ENCODE assay signal across 7 mouse cellular contexts in genomic region chr5:92117823-92118403, GRCm38 (mm10). TPM values are rescaled to one million over a fixed set of nuclear protein-coding genes. Genes with fewer than 3 reads are reported as not detected.
DNase-seq lines count a peak whose midpoint lies in the region; ATAC-seq and TF ChIP-seq lines count a peak whose summit lies in the region.

No protein-coding gene starts in this region.

- H3K27me3 ChIP-seq in hindbrain, postnatal 0 days (ENCODE audit: insufficient read depth, low read length): no peaks in the 10 kb centered on the region

- 58% methylated on average over 12 of the region's 12 CpGs for WGBS in hindbrain, postnatal 0 days

- peak; percentile 95 for TF ChIP-seq CTCF in gastrocnemius, adult 2 months (IDR thresholded peaks at IDR 0.05)
- TF ChIP-seq CTCF in hindbrain, postnatal 0 days (IDR thresholded peaks at IDR 0.05; ENCODE audit: low read depth): peak; percentile 80

- no peaks in the 10 kb centered on the region for H3K36me3 ChIP-seq in hindbrain, postnatal 0 days (ENCODE audit: insufficient read depth, low read length)

- H3K9ac ChIP-seq in hindbrain, postnatal 0 days (replicated peaks; ENCODE audit: low read length): no peak overlapping the region

- no peaks in the 10 kb centered on the region for H3K9me3 ChIP-seq in hindbrain, postnatal 0 days (ENCODE audit: low read length)

- H3K4me1 ChIP-seq in hindbrain, postnatal 0 days (ENCODE audit: insufficient read depth, low read length): no peaks in the 10 kb centered on the region

- intact Hi-C loops in gastrocnemius, adult 2 months (cut with DNase I): loop anchor here (5.0 kb wide), 3 partner anchors 36 to 601 kb away; partner anchors contain the start of genes G3bp2, Parm1 and Rchy1

- H3K27ac ChIP-seq in gastrocnemius, adult 2 months: peak overlapping the region; percentile 84
- no peak overlapping the region for H3K27ac ChIP-seq in hindbrain, postnatal 0 days

- peak; percentile 95 for DNase-seq in R1 (ENCODE audit: low read depth, low spot score)
- peak; percentile 77 for DNase-seq in cerebellum, adult 9-10 months
- DNase-seq in gastrocnemius, adult 2 months: peak; percentile 90
- DNase-seq in hindbrain, postnatal 0 days (ENCODE audit: low spot score): peak; percentile 80
- peak; percentile 59 to 61 for DNase-seq in layer of hippocampus, postnatal 36 days
- DNase-seq in right cerebral cortex, postnatal 14 days: peak; percentile 55

- ATAC-seq in hindbrain, postnatal 0 days: peak; percentile 92
- peak; percentile 98 for ATAC-seq in megakaryocyte progenitor cell, adult 5-6 weeks (replicated peaks; ENCODE audit: poor library complexity)

- no peak overlapping the region for H3K4me2 ChIP-seq in hindbrain, postnatal 0 days (ENCODE audit: low read depth, low read length)

- H3K4me3 ChIP-seq in gastrocnemius, adult 2 months: peak overlapping the region; percentile 49
- no peak overlapping the region for H3K4me3 ChIP-seq in hindbrain, postnatal 0 days (ENCODE audit: low read length)

RNA-seq across cellular contexts. Expression of gene Uso1, which starts 19.8 kb away (rescaled TPM):
- 10 to 100 TPM; 63.2 to 72.3 TPM for total RNA-seq in gastrocnemius, adult 2 months (2021)
- 16.1 and 17.7 TPM in 2 replicates for total RNA-seq in hindbrain, postnatal 0 days (2014; rRNA removed)
- polyA plus RNA-seq in hindbrain, postnatal 0 days (2015; fragmentation: Nextera tagmentation; extraction: Ambion mirVana): 29.6 and 29.8 TPM in 2 replicates
- 10 to 100 TPM; 84.3 to 84.7 TPM for total RNA-seq in layer of hippocampus, postnatal 36 days (2021)
- total RNA-seq in megakaryocyte progenitor cell, adult 5-6 weeks (2015): 56.2 and 56.6 TPM in 2 replicates
- total RNA-seq in megakaryocyte progenitor cell, adult 5-6 weeks (2017): 22.5 and 23.5 TPM in 2 replicates

RNA-seq across cellular contexts. Expression of gene G3bp2, which starts 34.4 kb away (rescaled TPM):
- total RNA-seq in gastrocnemius, adult 2 months (2021): 10 to 100 TPM; 49.1 to 73.5 TPM
- 132 and 143 TPM in 2 replicates for total RNA-seq in hindbrain, postnatal 0 days (2014; rRNA removed)
- 265 and 271 TPM in 2 replicates for polyA plus RNA-seq in hindbrain, postnatal 0 days (2015; fragmentation: Nextera tagmentation; extraction: Ambion mirVana)
- total RNA-seq in layer of hippocampus, postnatal 36 days (2021): 100 to 1,000 TPM; 230 to 257 TPM
- 91.0 and 97.5 TPM in 2 replicates for total RNA-seq in megakaryocyte progenitor cell, adult 5-6 weeks (2015)
- total RNA-seq in megakaryocyte progenitor cell, adult 5-6 weeks (2017): 122 and 128 TPM in 2 replicates
